Mouse (Mus musculus) intestine, embryonic 15.5 days (tissue): ENCODE data around the gene Slc46a2. TPM values are rescaled to one million over a fixed set of nuclear protein-coding genes. Genes with fewer than 3 reads are reported as not detected.

ENCODE experiments used
- ATAC-seq: fragments of 200-750 bp; cut with Nextera tagmentation; 2 replicates; pipeline ENCODE4 v1.8.0; 2017; ENCODE audit warnings: moderate TSS enrichment, moderate library complexity
- H3K27ac ChIP-seq: fragments of 300-500 bp; sonication (generic); 2 replicates; pipeline ENCODE4 v1.5.1; 2015; ENCODE audit warnings: mild to moderate bottlenecking, inconsistent platforms
- H3K27me3 ChIP-seq: fragments of 300-500 bp; sonication (generic); replicated peaks from 2 replicates; pipeline ENCODE4 v1.6.1; 2015; ENCODE audit warnings: inconsistent platforms
- H3K36me3 ChIP-seq: fragments of 300-500 bp; sonication (generic); 2 replicates; pipeline ENCODE4 v1.6.1; 2015; ENCODE audit warnings: inconsistent platforms
- H3K4me1 ChIP-seq: fragments of 300-500 bp; sonication (generic); replicated peaks from 2 replicates; pipeline ENCODE4 v1.6.1; 2015; ENCODE audit warnings: inconsistent platforms
- H3K4me2 ChIP-seq: fragments of 300-500 bp; sonication (generic); replicated peaks from 2 replicates; pipeline ENCODE4 v1.6.1; 2015; ENCODE audit warnings: mild to moderate bottlenecking, inconsistent platforms
- H3K4me3 ChIP-seq: fragments of 300-500 bp; sonication (generic); replicated peaks from 2 replicates; pipeline ENCODE4 v1.5.1; 2015; ENCODE audit warnings: inconsistent platforms
- H3K9ac ChIP-seq: fragments of 300-500 bp; sonication (generic); 2 replicates; pipeline ENCODE4 v1.6.1; 2015; ENCODE audit warnings: inconsistent platforms
- H3K9me3 ChIP-seq: fragments of 300-500 bp; sonication (generic); 2 replicates; pipeline ENCODE4 v1.6.1; 2016; ENCODE audit warnings: inconsistent platforms
- WGBS: fragments of 180-500 bp; shearing (Covaris S2); methylation state at CpG from one replicate; pipeline ENCODE4 v1.1.7; 2015; 5-methylcytosine and 5-hydroxymethylcytosine counted together
- polyA plus RNA-seq: library from polyadenylated mRNA; unstranded; fragments of >200 nt; fragmentation: Nextera tagmentation; extraction: Ambion mirVana; gene quantifications from 2 replicates; pipeline ENCODE4 v1.2.1, GENCODE M21; 2015

Slc46a2 gene
- not detected in 2 replicates for polyA plus RNA-seq

GRCm38 (mm10) chr4:59914608-59915403 lies at the start of gene Slc46a2:
Slc46a2 (minus strand) TSS chr4:59915056.
- WGBS: 18% methylated on average over 22 of the region's 22 CpGs
- Histone ChIP-seq H3K4me1 (no peaks in the 10 kb centered on the region), H3K9ac (no peak within 1 kb of the TSS), H3K4me2 (0 out of 2 replicates have a peak within 1 kb of the TSS, but pooled peaks have one; percentile 11), H3K27ac (no peak within 1 kb of the TSS), H3K27me3 (0 out of 2 replicates have a peak, but pooled peaks cover 5% of the 10 kb centered on the region), H3K9me3 (no peaks in the 10 kb centered on the region), H3K36me3 (no peaks in the 10 kb centered on the region), H3K4me3 (no peak within 1 kb of the TSS)
- peak; percentile 41; the same call in 1 of the 2 replicates for ATAC-seq

- ATAC-seq: no peak
- no peak within 1 kb of the TSS for H3K27ac ChIP-seq
- no peak within 1 kb of the TSS for H3K9ac ChIP-seq
- no peak within 1 kb of the TSS for H3K4me2 ChIP-seq
- no peaks in the 10 kb centered on the region for H3K36me3 ChIP-seq
- H3K27me3 ChIP-seq: no peaks in the 10 kb centered on the region
- H3K4me1 ChIP-seq: no peaks in the 10 kb centered on the region
- no peaks in the 10 kb centered on the region for H3K9me3 ChIP-seq
- H3K4me3 ChIP-seq: no peak within 1 kb of the TSS
- 49% methylated on average over 3 of the region's 3 CpGs for WGBS
These were observed 48.8 kb upstream of the Slc46a2 start, which contains the start of gene Mup6 for GRCm38 (mm10) chr4:59963405-59964344. Mup6 (plus strand) TSS chr4:59964294.

- Histone ChIP-seq H3K27me3 (no peaks in the 10 kb centered on the region), H3K36me3 (no peaks in the 10 kb centered on the region), H3K27ac (no peak within 1 kb of the TSS), H3K4me2 (no peak within 1 kb of the TSS), H3K9me3 (no peaks in the 10 kb centered on the region), H3K4me3 (no peak within 1 kb of the TSS), H3K9ac (no peak within 1 kb of the TSS), H3K4me1 (no peaks in the 10 kb centered on the region)
- WGBS: 71% methylated on average over 3 of the region's 3 CpGs
- no peak for ATAC-seq
These were observed 45.8 kb upstream of the Slc46a2 start, which contains the start of gene Mup4 for GRCm38 (mm10) chr4:59960610-59961009. Mup4 (minus strand) TSS chr4:59960710.

GRCm38 (mm10) chr4:59937543-59937942 lies 22.7 kb upstream of the Slc46a2 start:
- ATAC-seq: peak; percentile 65
- no peak overlapping the region for H3K4me3 ChIP-seq
- H3K9me3 ChIP-seq: no peaks in the 10 kb centered on the region
- no peak overlapping the region for H3K4me2 ChIP-seq
- no peak overlapping the region for H3K9ac ChIP-seq
- no peaks in the 10 kb centered on the region for H3K27me3 ChIP-seq
- H3K4me1 ChIP-seq: no peaks in the 10 kb centered on the region
- 69% methylated on average over 2 of the region's 2 CpGs for WGBS
- no peak overlapping the region for H3K27ac ChIP-seq
- H3K36me3 ChIP-seq: no peaks in the 10 kb centered on the region

GRCm38 (mm10) chr4:59932505-59933281 lies 17.8 kb upstream of the Slc46a2 start:
- ATAC-seq: peak; percentile 84
- 54% methylated on average over 6 of the region's 6 CpGs for WGBS
- H3K4me2 ChIP-seq: no peak overlapping the region
- H3K9ac ChIP-seq: no peak overlapping the region
- no peaks in the 10 kb centered on the region for H3K27me3 ChIP-seq
- H3K27ac ChIP-seq: no peak overlapping the region
- no peak overlapping the region for H3K4me3 ChIP-seq
- no peaks in the 10 kb centered on the region for H3K4me1 ChIP-seq
- no peaks in the 10 kb centered on the region for H3K36me3 ChIP-seq
- no peaks in the 10 kb centered on the region for H3K9me3 ChIP-seq

GRCm38 (mm10) chr4:59928347-59928746 lies 13.5 kb upstream of the Slc46a2 start:
- no peaks in the 10 kb centered on the region for H3K27me3 ChIP-seq
- H3K4me1 ChIP-seq: no peaks in the 10 kb centered on the region
- H3K9me3 ChIP-seq: no peaks in the 10 kb centered on the region
- no peaks in the 10 kb centered on the region for H3K36me3 ChIP-seq
- WGBS: 20% methylated on average over 6 of the region's 6 CpGs
- H3K9ac ChIP-seq: no peak overlapping the region
- no peak overlapping the region for H3K27ac ChIP-seq
- no peak overlapping the region for H3K4me2 ChIP-seq
- H3K4me3 ChIP-seq: no peak overlapping the region
- ATAC-seq: peak; percentile 77

- no peaks in the 10 kb centered on the region for H3K4me1 ChIP-seq
- no peak for ATAC-seq
- 73% methylated on average over 3 of the region's 3 CpGs for WGBS
- H3K9ac ChIP-seq: no peak overlapping the region
- no peaks in the 10 kb centered on the region for H3K36me3 ChIP-seq
- H3K9me3 ChIP-seq: no peaks in the 10 kb centered on the region
- H3K27ac ChIP-seq: no peak overlapping the region
- H3K4me2 ChIP-seq: no peak overlapping the region
- no peaks in the 10 kb centered on the region for H3K27me3 ChIP-seq
- no peak overlapping the region for H3K4me3 ChIP-seq
These were observed 12.8 kb upstream of the Slc46a2 start for GRCm38 (mm10) chr4:59927666-59928065.

GRCm38 (mm10) chr4:59925082-59925481 lies 10.2 kb upstream of the Slc46a2 start:
- H3K4me1 ChIP-seq: no peaks in the 10 kb centered on the region
- no peak for ATAC-seq
- H3K27me3 ChIP-seq: no peaks in the 10 kb centered on the region
- no peak overlapping the region for H3K4me2 ChIP-seq
- 83% methylated on average over 9 of the region's 9 CpGs for WGBS
- H3K4me3 ChIP-seq: no peak overlapping the region
- H3K9ac ChIP-seq: no peak overlapping the region
- H3K27ac ChIP-seq: no peak overlapping the region
- no peaks in the 10 kb centered on the region for H3K9me3 ChIP-seq
- H3K36me3 ChIP-seq: no peaks in the 10 kb centered on the region

GRCm38 (mm10) chr4:59917966-59918365 lies 3.1 kb upstream of the Slc46a2 start:
- no peak for ATAC-seq

GRCm38 (mm10) chr4:59908785-59909184 lies 6.1 kb downstream of the Slc46a2 start:
- Histone ChIP-seq H3K36me3 (no peaks in the 10 kb centered on the region), H3K9me3 (no peaks in the 10 kb centered on the region), H3K4me1 (no peaks in the 10 kb centered on the region), H3K4me2 (no peak overlapping the region), H3K4me3 (no peak overlapping the region), H3K27ac (no peak overlapping the region), H3K9ac (no peak overlapping the region), H3K27me3 (0 out of 2 replicates have a peak, but pooled peaks cover under 1% of the 10 kb centered on the region)
- 87% methylated on average over 2 of the region's 2 CpGs for WGBS
- ATAC-seq: no peak

More at GRCm38 (mm10) chr4:59917966-59918365, 3.1 kb upstream of the Slc46a2 start:
- WGBS: 89% methylated on average over 3 of the region's 3 CpGs
- no peak overlapping the region for H3K9ac ChIP-seq
- H3K36me3 ChIP-seq: no peaks in the 10 kb centered on the region
- H3K27ac ChIP-seq: no peak overlapping the region
- H3K27me3 ChIP-seq: 0 out of 2 replicates have a peak, but pooled peaks cover 5% of the 10 kb centered on the region
- H3K4me3 ChIP-seq: no peak overlapping the region
- no peak overlapping the region for H3K4me2 ChIP-seq
- H3K4me1 ChIP-seq: no peaks in the 10 kb centered on the region
- H3K9me3 ChIP-seq: no peaks in the 10 kb centered on the region

- H3K27me3 ChIP-seq: no peaks in the 10 kb centered on the region
- no peak for ATAC-seq
- no peak overlapping the region for H3K4me2 ChIP-seq
- no peaks in the 10 kb centered on the region for H3K36me3 ChIP-seq
- H3K9me3 ChIP-seq: no peaks in the 10 kb centered on the region
- 55% methylated on average over 10 of the region's 10 CpGs for WGBS
- H3K4me1 ChIP-seq: no peaks in the 10 kb centered on the region
- H3K9ac ChIP-seq: no peak overlapping the region
- H3K27ac ChIP-seq: no peak overlapping the region
- H3K4me3 ChIP-seq: no peak overlapping the region
These were observed 7.1 kb downstream of the Slc46a2 start for GRCm38 (mm10) chr4:59907657-59908230.
